Mouse (Mus musculus) embryonic fibroblast, embryonic 13.5 days (primary cell): ENCODE measurements at regions not wholly inside any gene's neighbourhood (a gene's known extent, or its start where the extent isn't known, plus 50 kb on each side); places are given as distances from the start of the nearest gene placed in this dataset.

Experiments used
- CTCF ChIP-seq: IDR thresholded peaks from 2 replicates; pipeline ENCODE4 v1.5.1; 2011; ENCODE audit warnings: mild to moderate bottlenecking, control low read depth, low read length, moderate library complexity, borderline replicate concordance; ENCODE audit not compliant: insufficient read depth
- POLR2A ChIP-seq: IDR thresholded peaks from 2 replicates; pipeline ENCODE4 v1.6.1; 2011; ENCODE audit warnings: low read depth, mild to moderate bottlenecking, control low read depth, low read length, moderate library complexity

DNA sequence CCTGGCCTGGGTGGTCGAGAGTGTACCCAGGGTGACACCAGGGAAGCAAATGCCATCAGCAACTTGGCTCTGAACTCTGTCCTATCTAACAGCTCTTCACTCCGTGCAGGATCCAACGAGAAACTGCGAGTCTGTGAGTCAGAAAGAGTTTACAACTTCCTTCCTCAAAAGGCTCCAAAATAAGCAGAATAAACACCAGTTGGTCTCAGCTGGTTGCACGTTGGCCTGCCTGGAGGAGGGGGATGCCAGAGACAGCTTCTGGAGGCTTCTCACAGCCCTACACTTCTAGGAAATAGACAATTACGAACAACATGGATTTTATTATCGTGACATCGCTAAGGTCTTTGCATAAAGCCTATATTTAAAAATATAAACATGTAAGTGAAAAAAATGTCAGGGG, 133.4 kb upstream of the Pkdcc start:
- TF ChIP-seq POLR2A = no peak
- no peak for TF ChIP-seq CTCF
